Mouse (Mus musculus): ENCODE data around the gene Entpd8. TPM values are rescaled to one million over a fixed set of nuclear protein-coding genes. Genes with fewer than 3 reads are reported as not detected.

Gene Entpd8
- polyA plus RNA-seq, 1 experiment from 2014 or later = not detected

DNA sequence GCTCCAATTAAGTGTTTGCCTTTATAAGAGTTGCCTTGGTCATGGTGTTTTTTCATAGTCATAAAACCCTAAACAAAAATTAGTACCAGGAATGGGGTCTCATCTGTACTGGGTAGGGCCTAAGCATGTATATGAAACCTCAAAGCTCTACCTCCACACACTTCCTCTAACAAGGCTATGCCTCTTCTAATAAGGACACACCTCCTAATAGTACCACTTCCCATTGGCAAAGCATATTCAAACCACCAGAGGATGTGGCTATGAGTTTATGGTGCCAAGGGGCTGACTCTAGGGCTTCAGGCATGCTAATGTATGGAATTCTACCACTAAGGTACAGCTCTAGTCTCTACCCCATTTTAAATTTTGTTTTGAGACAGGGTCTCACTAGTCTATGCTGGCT lies 14.6 kb upstream of the Entpd8 start:
- Histone ChIP-seq H3K4me3 (replicated peaks) (no peak overlapping the region), H3K36me3 (replicated peaks) (peaks cover 25% of the 10 kb centered on the region), H3K27ac (no peak overlapping the region), H3K27me3 (no peaks in the 10 kb centered on the region), H3K9ac (no peak overlapping the region), H3K4me1 (no peaks in the 10 kb centered on the region), H3K4me2 (no peak overlapping the region), H3K9me3 (no peaks in the 10 kb centered on the region)
- ATAC-seq (ENCODE audit: low FRiP score) = no peak

DNA sequence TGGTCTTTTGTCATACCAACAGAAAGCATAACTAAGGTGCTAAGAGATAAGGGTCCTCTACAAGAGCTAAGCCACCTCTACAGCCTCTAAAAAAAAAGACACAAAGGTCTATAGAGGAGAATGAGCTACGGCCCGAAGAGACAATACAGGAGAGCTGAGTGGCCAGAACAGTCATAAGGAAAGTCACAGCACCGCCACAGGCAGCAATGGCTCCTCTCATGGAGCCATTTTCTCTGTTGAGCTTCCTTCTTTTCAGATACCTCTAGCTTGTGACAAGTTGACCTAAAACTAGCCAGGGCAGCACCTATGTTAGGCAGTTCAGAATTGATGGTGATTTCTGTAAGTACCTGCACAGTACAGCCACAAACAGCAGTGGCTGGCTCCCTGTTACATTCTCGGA lies 13.6 kb upstream of the Entpd8 start:
- WGBS = 76% methylated on average over 4 of the region's 4 CpGs
- no peak overlapping the region for H3K4me2 ChIP-seq
- H3K9me3 ChIP-seq = no peaks in the 10 kb centered on the region
- no peak for ATAC-seq (ENCODE audit: low FRiP score)
- no peak overlapping the region for H3K4me3 ChIP-seq (replicated peaks)
- no peaks in the 10 kb centered on the region for H3K27me3 ChIP-seq
- no peak overlapping the region for H3K9ac ChIP-seq
- no peak overlapping the region for H3K27ac ChIP-seq
- H3K36me3 ChIP-seq (replicated peaks) = peaks cover 17% of the 10 kb centered on the region
- no peaks in the 10 kb centered on the region for H3K4me1 ChIP-seq

DNA sequence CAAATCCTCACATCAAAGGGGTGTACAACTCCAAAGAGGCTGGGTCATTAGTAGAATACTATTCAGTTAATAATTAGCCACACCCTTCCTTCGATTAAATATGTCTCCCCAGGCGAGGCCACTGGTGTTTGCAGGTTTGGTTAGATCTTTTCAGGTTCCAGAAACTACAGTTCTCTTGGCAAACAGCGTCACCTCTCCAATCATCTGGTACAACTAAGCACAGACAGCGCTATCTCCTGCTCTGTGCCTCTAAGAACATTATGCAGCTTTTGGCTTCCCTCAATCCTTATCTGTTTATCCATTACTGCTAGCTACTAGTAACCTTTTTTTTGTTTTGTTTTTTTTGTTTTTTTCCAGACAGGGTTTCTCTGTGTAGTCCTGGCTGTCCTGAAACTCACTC lies 10.6 kb upstream of the Entpd8 start:
- H3K9ac ChIP-seq = no peak overlapping the region
- 83% methylated on average over 4 of the region's 4 CpGs for WGBS
- H3K36me3 ChIP-seq (replicated peaks) = no peaks in the 10 kb centered on the region
- no peak for ATAC-seq (ENCODE audit: low FRiP score)
- H3K4me2 ChIP-seq = no peak overlapping the region
- H3K27me3 ChIP-seq = no peaks in the 10 kb centered on the region
- H3K4me1 ChIP-seq = no peaks in the 10 kb centered on the region
- no peaks in the 10 kb centered on the region for H3K9me3 ChIP-seq
- H3K27ac ChIP-seq = no peak overlapping the region
- no peak overlapping the region for H3K4me3 ChIP-seq (replicated peaks)

DNA sequence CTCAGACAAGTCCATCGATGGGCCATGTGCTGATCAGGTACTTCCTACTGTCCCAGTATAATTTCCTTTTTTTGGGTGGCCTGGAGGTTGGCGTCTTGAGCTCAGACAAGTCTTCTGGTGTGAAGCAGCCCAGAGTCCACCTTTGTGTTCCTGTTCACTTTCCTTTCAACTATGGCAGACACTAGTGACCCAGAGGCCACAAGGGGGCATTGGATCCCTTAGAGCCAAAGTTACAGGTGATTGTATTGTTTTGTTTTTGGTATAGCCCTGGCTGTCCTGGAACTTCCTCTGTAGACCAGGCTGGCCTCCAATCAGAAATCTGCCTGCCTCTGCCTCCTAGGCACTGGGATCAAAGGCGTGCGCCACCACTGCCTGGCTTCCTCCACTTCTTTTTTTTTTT lies 7.7 kb upstream of the Entpd8 start:
- no peaks in the 10 kb centered on the region for H3K4me1 ChIP-seq
- H3K4me2 ChIP-seq = no peak overlapping the region
- no peaks in the 10 kb centered on the region for H3K27me3 ChIP-seq
- no peaks in the 10 kb centered on the region for H3K36me3 ChIP-seq (replicated peaks)
- no peak overlapping the region for H3K4me3 ChIP-seq (replicated peaks)
- no peak for ATAC-seq (ENCODE audit: low FRiP score)
- 90% methylated on average over 4 of the region's 4 CpGs for WGBS
- H3K9me3 ChIP-seq = no peaks in the 10 kb centered on the region
- no peak overlapping the region for H3K9ac ChIP-seq
- no peak overlapping the region for H3K27ac ChIP-seq

DNA sequence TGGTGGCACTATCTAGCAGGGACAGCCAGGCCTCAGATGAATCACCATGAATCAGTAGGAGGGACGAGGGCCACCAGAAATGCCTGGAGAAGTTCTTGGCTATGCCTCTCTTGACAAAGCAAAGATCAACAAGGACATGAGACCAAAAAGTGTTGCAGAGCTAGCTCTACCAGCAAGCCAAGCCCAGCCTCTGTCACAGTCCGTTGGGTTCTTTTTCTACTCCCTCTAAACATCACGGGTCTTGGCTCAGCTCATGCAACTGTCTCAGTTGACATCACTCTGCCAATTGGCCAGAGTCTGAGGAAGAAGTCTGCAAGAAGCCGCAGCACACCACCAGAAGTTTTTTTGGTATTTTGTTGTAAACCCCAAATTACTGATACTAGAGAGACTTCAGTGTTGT lies 4.6 kb upstream of the Entpd8 start:
- Histone ChIP-seq H3K9me3 (no peaks in the 10 kb centered on the region), H3K27ac (no peak overlapping the region), H3K4me1 (no peaks in the 10 kb centered on the region), H3K4me2 (no peak overlapping the region), H3K9ac (no peak overlapping the region), H3K27me3 (no peaks in the 10 kb centered on the region), H3K36me3 (replicated peaks) (no peaks in the 10 kb centered on the region), H3K4me3 (replicated peaks) (no peak overlapping the region)
- 73% methylated on average over 4 of the region's 4 CpGs for WGBS
- ATAC-seq (ENCODE audit: low FRiP score) = no peak

DNA sequence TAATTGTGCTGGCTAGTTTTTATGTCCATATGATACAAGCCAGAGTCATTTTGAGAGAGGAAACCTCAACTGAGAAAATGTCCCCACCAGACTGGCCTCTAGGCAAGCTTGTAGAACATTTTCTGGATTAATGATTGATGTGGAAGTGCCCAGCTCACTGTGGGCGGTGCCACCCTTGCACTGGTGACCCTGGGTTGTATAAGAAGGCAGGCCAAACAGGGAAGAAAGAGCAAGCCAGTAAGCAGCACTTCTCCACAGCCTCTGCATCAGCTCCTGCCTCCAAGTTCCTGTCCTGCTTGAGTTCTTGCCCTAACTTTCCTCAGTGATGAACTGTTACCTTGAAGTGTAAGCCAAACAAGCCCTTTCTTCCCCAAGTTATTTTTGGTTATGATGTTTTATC lies 1.1 kb upstream of the Entpd8 start:
- Histone ChIP-seq H3K4me3 (replicated peaks) (no peak overlapping the region), H3K4me1 (no peaks in the 10 kb centered on the region), H3K36me3 (replicated peaks) (no peaks in the 10 kb centered on the region), H3K27me3 (no peaks in the 10 kb centered on the region), H3K27ac (no peak overlapping the region), H3K4me2 (no peak overlapping the region), H3K9me3 (no peaks in the 10 kb centered on the region), H3K9ac (no peak overlapping the region)
- no peak for ATAC-seq (ENCODE audit: low FRiP score)
- WGBS = 61% methylated on average over 1 of the region's 1 CpGs

DNA sequence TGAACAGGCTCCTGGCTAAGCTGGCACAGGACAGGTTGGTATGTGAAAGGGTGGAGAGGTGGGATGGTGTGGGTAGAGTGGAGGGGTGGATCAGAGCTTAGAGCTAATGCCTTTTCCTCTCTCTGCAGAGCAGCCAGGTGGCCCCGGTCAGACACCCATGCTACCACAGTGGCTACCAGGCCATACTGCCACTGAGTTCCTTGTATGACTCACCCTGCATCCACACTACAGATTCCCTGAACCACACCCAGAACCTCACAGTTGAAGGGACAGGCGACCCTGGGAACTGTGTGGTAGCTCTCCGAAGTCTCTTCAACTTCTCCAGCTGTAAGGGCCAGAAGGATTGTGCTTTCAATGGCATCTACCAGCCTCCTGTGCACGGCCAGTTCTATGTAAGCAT lies 3.6 kb downstream of the Entpd8 start:
- Histone ChIP-seq H3K4me2 (no peak overlapping the region), H3K9ac (no peak overlapping the region), H3K4me1 (no peaks in the 10 kb centered on the region), H3K4me3 (replicated peaks) (no peak overlapping the region), H3K9me3 (no peaks in the 10 kb centered on the region), H3K27ac (no peak overlapping the region), H3K36me3 (replicated peaks) (no peaks in the 10 kb centered on the region), H3K27me3 (no peaks in the 10 kb centered on the region)
- ATAC-seq (ENCODE audit: low FRiP score) = no peak
- WGBS = 83% methylated on average over 4 of the region's 4 CpGs

DNA sequence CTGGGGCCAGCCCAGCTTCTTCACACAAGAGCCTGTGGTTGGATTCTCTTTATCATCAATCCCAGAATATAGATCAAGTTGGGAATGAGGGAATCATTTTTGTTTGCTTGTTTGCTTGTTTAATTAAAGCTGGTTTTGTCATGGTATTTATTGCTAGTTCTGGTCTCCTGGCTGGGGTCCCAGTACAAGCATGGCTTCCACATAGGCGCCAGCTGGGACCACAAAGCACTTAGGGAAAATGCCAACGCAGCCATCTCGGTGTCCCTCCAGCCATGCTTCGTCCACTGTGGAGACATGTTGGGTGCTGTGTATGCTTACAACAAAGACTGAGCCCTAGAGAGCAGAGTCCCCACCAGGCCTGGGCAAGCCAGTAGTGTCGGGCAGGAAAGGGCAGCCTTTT lies 5.5 kb downstream of the Entpd8 start:
- Histone ChIP-seq H3K9me3 (no peaks in the 10 kb centered on the region), H3K4me3 (replicated peaks) (no peak overlapping the region), H3K27me3 (peaks cover 2% of the 10 kb centered on the region; the same call in 1 of the 2 replicates), H3K27ac (no peak overlapping the region), H3K4me1 (no peaks in the 10 kb centered on the region), H3K9ac (no peak overlapping the region), H3K36me3 (replicated peaks) (no peaks in the 10 kb centered on the region), H3K4me2 (no peak overlapping the region)
- no peak for ATAC-seq (ENCODE audit: low FRiP score)
- WGBS = 95% methylated on average over 5 of the region's 5 CpGs

DNA sequence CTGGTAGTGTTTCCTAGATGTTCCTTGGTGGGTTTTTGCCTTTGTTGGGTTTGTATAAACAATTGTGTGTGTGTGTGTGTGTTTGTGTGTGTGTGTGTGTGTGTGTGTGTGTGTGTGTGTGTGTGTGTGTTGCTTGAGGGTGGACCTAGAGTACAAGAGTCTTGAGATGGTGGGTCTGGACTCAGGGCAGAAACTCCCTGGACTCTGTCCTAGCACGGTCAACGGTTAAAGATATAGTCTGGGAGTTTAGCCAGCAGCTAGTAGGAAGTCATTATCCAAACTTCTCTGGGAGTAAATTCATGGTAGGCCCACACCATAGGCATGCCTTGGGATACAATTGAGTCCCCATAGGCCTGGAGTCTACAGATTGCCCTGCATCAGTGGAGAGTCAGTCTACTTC lies 7.7 kb downstream of the Entpd8 start:
- H3K9me3 ChIP-seq = no peaks in the 10 kb centered on the region
- H3K27me3 ChIP-seq = peaks cover 3% of the 10 kb centered on the region; the same call in 1 of the 2 replicates
- H3K4me3 ChIP-seq (replicated peaks) = no peak overlapping the region
- no peaks in the 10 kb centered on the region for H3K36me3 ChIP-seq (replicated peaks)
- H3K27ac ChIP-seq = no peak overlapping the region
- H3K4me1 ChIP-seq = no peaks in the 10 kb centered on the region
- no peak overlapping the region for H3K4me2 ChIP-seq
- WGBS = 100% methylated on average over 2 of the region's 2 CpGs
- no peak for ATAC-seq (ENCODE audit: low FRiP score)
- no peak overlapping the region for H3K9ac ChIP-seq

DNA sequence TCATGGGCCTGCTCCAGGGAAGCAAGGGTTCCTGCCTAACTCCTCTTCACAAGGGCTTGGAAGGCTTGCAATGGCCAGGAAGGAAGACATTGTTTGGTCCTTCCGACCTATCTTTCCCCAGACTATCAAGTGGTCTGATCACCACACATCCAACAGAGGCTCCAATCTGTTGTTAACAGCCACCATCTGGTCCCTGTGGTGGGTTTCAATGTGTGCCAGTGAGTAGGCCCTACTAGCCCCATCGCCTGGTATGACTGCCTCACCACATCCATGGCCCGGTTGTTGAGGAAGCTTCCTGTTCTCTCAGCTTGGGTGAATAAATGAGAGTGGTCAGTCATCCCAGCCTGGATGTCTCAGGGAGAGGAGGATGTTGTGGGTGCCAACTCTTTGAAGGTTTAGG lies 8.5 kb downstream of the Entpd8 start:
- WGBS = 82% methylated on average over 3 of the region's 3 CpGs
- no peak overlapping the region for H3K4me3 ChIP-seq (replicated peaks)
- H3K36me3 ChIP-seq (replicated peaks) = no peaks in the 10 kb centered on the region

DNA sequence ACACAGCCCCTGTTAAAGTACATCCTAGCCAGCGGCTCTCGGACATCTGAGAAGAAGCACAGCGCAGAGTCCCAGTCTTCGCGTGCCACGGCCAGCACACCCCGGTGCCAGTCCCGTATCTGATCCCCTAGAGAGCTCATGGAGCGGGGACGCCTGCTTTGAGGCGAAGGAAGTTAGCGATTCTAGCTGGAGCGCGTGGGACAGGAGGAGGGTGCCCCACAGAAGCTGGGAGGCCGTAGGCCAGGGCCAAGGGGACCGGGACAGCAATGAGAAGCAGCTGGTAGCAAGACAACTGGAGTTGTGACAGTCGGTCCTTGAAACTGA lies 14.6 kb downstream of the Entpd8 start:
- Histone ChIP-seq H3K9me3 (no peaks in the 10 kb centered on the region), H3K4me2 (no peak overlapping the region), H3K4me3 (replicated peaks) (no peak overlapping the region), H3K27me3 (peaks cover 22% of the 10 kb centered on the region), H3K36me3 (replicated peaks) (no peaks in the 10 kb centered on the region), H3K27ac (no peak overlapping the region), H3K9ac (no peak overlapping the region), H3K4me1 (peaks cover 19% of the 10 kb centered on the region)
- no peak for ATAC-seq (ENCODE audit: low FRiP score)
- 37% methylated on average over 17 of the region's 17 CpGs for WGBS

More for the DNA sequence above, 8.5 kb downstream of the Entpd8 start:
- Histone ChIP-seq H3K27me3 (peaks cover 3% of the 10 kb centered on the region; the same call in 1 of the 2 replicates), H3K4me2 (no peak overlapping the region), H3K9me3 (no peaks in the 10 kb centered on the region), H3K27ac (no peak overlapping the region), H3K9ac (no peak overlapping the region), H3K4me1 (no peaks in the 10 kb centered on the region)
- no peak for ATAC-seq (ENCODE audit: low FRiP score)

DNA sequence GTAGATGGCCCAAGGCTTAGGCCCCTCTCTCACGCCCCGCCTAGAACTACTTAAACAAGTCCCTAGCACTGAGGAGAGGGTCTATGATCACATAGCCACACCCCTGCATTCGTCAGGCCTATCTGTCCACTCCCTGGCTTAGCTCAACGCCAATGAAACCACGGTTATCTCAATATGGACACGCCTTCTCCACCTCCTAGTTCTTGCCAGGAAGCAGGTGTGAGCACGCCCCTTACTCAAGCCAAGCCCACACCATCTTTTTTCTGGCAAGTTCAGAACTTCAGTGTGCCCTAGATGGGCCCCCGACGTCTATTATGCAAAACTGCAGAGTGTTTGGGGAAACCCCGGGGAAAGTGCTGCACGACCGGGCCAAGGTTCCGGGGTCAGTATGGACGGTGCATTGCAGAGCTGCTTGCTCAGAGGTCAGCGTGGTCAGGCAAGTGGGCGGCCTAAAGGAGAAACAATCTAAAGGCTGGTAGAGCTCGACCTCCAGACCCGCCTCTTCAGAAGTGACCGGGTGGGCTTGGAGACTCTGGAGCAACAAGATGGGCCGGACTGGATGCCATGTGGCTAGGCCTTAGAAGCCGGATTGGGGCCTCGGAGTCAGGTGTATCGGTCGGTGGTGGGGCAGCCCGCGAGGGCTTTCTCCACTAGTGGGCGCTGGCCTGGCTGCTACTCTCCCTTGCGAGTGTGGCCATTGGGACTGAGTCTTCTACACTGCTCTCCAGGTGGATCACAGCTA lies 15.2 kb downstream of the Entpd8 start, which contains the start of gene Noxa1:
Noxa1 (minus strand) TSS at position 41 of the 742 bp plus-strand sequence.
- Histone ChIP-seq H3K4me1 (peaks cover 25% of the 10 kb centered on the region), H3K27me3 (peaks cover 22% of the 10 kb centered on the region), H3K36me3 (replicated peaks) (no peaks in the 10 kb centered on the region), H3K4me3 (replicated peaks) (no peak within 1 kb of the TSS), H3K9ac (no peak within 1 kb of the TSS), H3K4me2 (no peak within 1 kb of the TSS; the same call in 1 of the 2 replicates), H3K27ac (no peak within 1 kb of the TSS), H3K9me3 (no peaks in the 10 kb centered on the region)
- ATAC-seq (ENCODE audit: low FRiP score) = no peak
- 52% methylated on average over 28 of the region's 28 CpGs for WGBS

DNA sequence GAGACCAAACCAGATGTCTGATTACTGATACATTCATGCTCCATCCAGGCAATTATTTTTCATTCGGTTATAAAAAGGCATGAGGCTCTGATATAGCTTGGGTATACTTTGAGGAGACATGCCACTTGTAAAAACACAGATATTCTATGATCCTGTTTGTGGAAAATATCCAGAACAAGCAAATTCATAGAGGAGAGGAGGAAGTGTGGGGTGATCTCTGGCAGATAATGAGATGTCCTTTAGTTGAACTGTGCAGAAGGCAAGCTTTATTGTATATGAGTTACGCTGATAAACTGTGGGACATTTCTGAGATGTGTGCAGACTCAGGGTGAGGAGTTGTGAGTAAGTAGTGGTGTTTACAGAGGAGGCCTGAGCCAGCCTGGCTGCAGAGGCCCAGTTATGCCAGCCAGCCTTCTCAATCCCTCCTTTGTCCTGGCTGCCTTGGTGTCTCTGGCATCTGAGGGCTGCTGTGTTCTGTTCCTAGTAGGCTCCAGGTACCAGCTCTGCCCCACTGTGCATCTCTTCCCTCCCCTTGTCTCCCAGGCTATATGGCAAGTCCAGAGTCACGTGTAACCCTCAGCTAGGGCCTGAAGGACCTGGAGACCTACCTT lies 18.0 kb downstream of the Entpd8 start:
- 86% methylated on average over 3 of the region's 3 CpGs for WGBS
- H3K9ac ChIP-seq = no peak overlapping the region; the same call in 1 of the 2 replicates
- H3K4me3 ChIP-seq (replicated peaks) = no peak overlapping the region
- no peaks in the 10 kb centered on the region for H3K9me3 ChIP-seq
- no peak overlapping the region for H3K4me2 ChIP-seq
- H3K36me3 ChIP-seq (replicated peaks) = no peaks in the 10 kb centered on the region
- ATAC-seq (ENCODE audit: low FRiP score) = no peak
- H3K27me3 ChIP-seq = peaks cover 19% of the 10 kb centered on the region
- H3K27ac ChIP-seq = no peak overlapping the region
- peaks cover 25% of the 10 kb centered on the region for H3K4me1 ChIP-seq

Measured in forebrain, embryonic 12.5 days (tissue).